Mouse (Mus musculus) stomach, postnatal 0 days (tissue): ENCODE measurements at regions not wholly inside any gene's neighbourhood (a gene's known extent, or its start where the extent isn't known, plus 50 kb on each side); places are given as distances from the start of the nearest gene placed in this dataset.

Source experiments
- ATAC-seq: fragments of 200-750 bp; cut with Nextera tagmentation; 2 replicates; pipeline ENCODE4 v1.8.0; 2017; ENCODE audit not compliant: low FRiP score, low TSS enrichment
- DNase-seq: peaks from one replicate; pipeline ENCODE4 v3.0.0-alpha.2; 2016; ENCODE audit warnings: low spot score
- H3K27ac ChIP-seq: fragments of 300-500 bp; sonication (generic); replicated peaks from 2 replicates; pipeline ENCODE4 v1.5.1; 2014; ENCODE audit warnings: mild to moderate bottlenecking, control low read depth
- H3K27me3 ChIP-seq: fragments of 300-500 bp; sonication (generic); 2 replicates; pipeline ENCODE4 v1.6.1; 2014; ENCODE audit warnings: low read length; ENCODE audit not compliant: control insufficient read depth, insufficient read depth
- H3K36me3 ChIP-seq: fragments of 300-500 bp; sonication (generic); 2 replicates; pipeline ENCODE4 v1.6.1; 2014; ENCODE audit warnings: low read length, mixed read lengths; ENCODE audit not compliant: control insufficient read depth, insufficient read depth
- H3K4me1 ChIP-seq: fragments of 300-500 bp; sonication (generic); replicated peaks from 2 replicates; pipeline ENCODE4 v1.6.1; 2014; ENCODE audit warnings: antibody characterized with exemption; ENCODE audit not compliant: control insufficient read depth, insufficient read depth
- H3K4me2 ChIP-seq: fragments of 300-500 bp; sonication (generic); replicated peaks from 2 replicates; pipeline ENCODE4 v1.6.1; 2014; ENCODE audit warnings: low read depth, mild to moderate bottlenecking, control low read depth, moderate library complexity
- H3K4me3 ChIP-seq: fragments of 300-500 bp; sonication (generic); 2 replicates; pipeline ENCODE4 v1.5.1; 2014; ENCODE audit warnings: low read depth, low read length, control low read depth
- H3K9ac ChIP-seq: fragments of 300-500 bp; sonication (generic); 2 replicates; pipeline ENCODE4 v1.6.1; 2014; ENCODE audit warnings: mild to moderate bottlenecking, low read length, control low read depth, mixed read lengths
- H3K9me3 ChIP-seq: fragments of 300-500 bp; sonication (generic); 2 replicates; pipeline ENCODE4 v1.6.1; 2016; ENCODE audit warnings: low read length; ENCODE audit not compliant: control insufficient read depth
- CTCF ChIP-seq: IDR thresholded peaks from 2 replicates; pipeline ENCODE4 v1.5.1; 2016; ENCODE audit warnings: antibody characterized with exemption, low read depth, mild to moderate bottlenecking, moderate library complexity
- EP300 ChIP-seq: optimal IDR thresholded peaks from 2 replicates; pipeline ENCODE3; 2016; ENCODE audit warnings: antibody characterized with exemption
- WGBS: fragments of 180-500 bp; shearing (Covaris S2); extraction: QIAGEN DNeasy Blood & Tissue Kit; methylation state at CpG from one replicate; pipeline ENCODE4 v1.1.7; 2014; 5-methylcytosine and 5-hydroxymethylcytosine counted together

GRCm38 (mm10) chr13:110911866-110912265 lies 342.9 kb upstream of the Actbl2 start:
- Histone ChIP-seq H3K36me3 (no peaks in the 10 kb centered on the region), H3K9ac (no peak overlapping the region), H3K27me3 (no peaks in the 10 kb centered on the region), H3K9me3 (no peaks in the 10 kb centered on the region), H3K4me2 (no peak overlapping the region), H3K4me3 (no peak overlapping the region), H3K27ac (no peak overlapping the region), H3K4me1 (no peaks in the 10 kb centered on the region)
- TF ChIP-seq CTCF (no peak), EP300 (no peak)
- no peak for ATAC-seq
- DNase-seq = no peak
- WGBS = 65% methylated on average over 7 of the region's 7 CpGs

- Histone ChIP-seq H3K27ac (no peak overlapping the region), H3K36me3 (no peaks in the 10 kb centered on the region), H3K9me3 (no peaks in the 10 kb centered on the region), H3K4me1 (no peaks in the 10 kb centered on the region), H3K4me2 (no peak overlapping the region), H3K9ac (no peak overlapping the region), H3K27me3 (no peaks in the 10 kb centered on the region), H3K4me3 (no peak overlapping the region)
- TF ChIP-seq EP300 = no peak
- TF ChIP-seq CTCF = no peak
- 80% methylated on average over 4 of the region's 4 CpGs for WGBS
- ATAC-seq = no peak
- no peak for DNase-seq
Measured at GRCm38 (mm10) chr13:110913177-110913576, 341.6 kb upstream of the Actbl2 start.

GRCm38 (mm10) chr13:110913687-110914086 lies 341.1 kb upstream of the Actbl2 start:
- H3K4me2 ChIP-seq = no peak overlapping the region
- TF ChIP-seq EP300 (no peak), CTCF (no peak)
- H3K27ac ChIP-seq = no peak overlapping the region
- ATAC-seq (no peak), DNase-seq (no peak)
- no peaks in the 10 kb centered on the region for H3K27me3 ChIP-seq
- 63% methylated on average over 5 of the region's 5 CpGs for WGBS
- no peaks in the 10 kb centered on the region for H3K36me3 ChIP-seq
- H3K4me1 ChIP-seq = no peaks in the 10 kb centered on the region
- H3K4me3 ChIP-seq = no peak overlapping the region
- H3K9ac ChIP-seq = no peak overlapping the region
- H3K9me3 ChIP-seq = no peaks in the 10 kb centered on the region

GRCm38 (mm10) chr13:110915161-110915560 lies 339.7 kb upstream of the Actbl2 start:
- ATAC-seq (no peak), DNase-seq (no peak)
- no peaks in the 10 kb centered on the region for H3K4me1 ChIP-seq
- no peak for TF ChIP-seq CTCF
- TF ChIP-seq EP300 = no peak
- no peak overlapping the region for H3K4me3 ChIP-seq
- no peak overlapping the region for H3K4me2 ChIP-seq
- H3K9ac ChIP-seq = no peak overlapping the region
- H3K27me3 ChIP-seq = no peaks in the 10 kb centered on the region
- H3K27ac ChIP-seq = no peak overlapping the region
- 89% methylated on average over 1 of the region's 1 CpGs for WGBS
- H3K36me3 ChIP-seq = no peaks in the 10 kb centered on the region
- H3K9me3 ChIP-seq = no peaks in the 10 kb centered on the region

GRCm38 (mm10) chr13:110923936-110924335 lies 330.9 kb upstream of the Actbl2 start:
- H3K4me2 ChIP-seq = no peak overlapping the region
- H3K27ac ChIP-seq = no peak overlapping the region
- WGBS = 90% methylated on average over 5 of the region's 5 CpGs
- DNase-seq = no peak
- H3K4me3 ChIP-seq = no peak overlapping the region
- no peaks in the 10 kb centered on the region for H3K4me1 ChIP-seq
- H3K36me3 ChIP-seq = no peaks in the 10 kb centered on the region
- no peak for ATAC-seq
- H3K27me3 ChIP-seq = no peaks in the 10 kb centered on the region
- TF ChIP-seq CTCF = no peak
- no peak for TF ChIP-seq EP300
- H3K9me3 ChIP-seq = no peaks in the 10 kb centered on the region
- no peak overlapping the region for H3K9ac ChIP-seq

GRCm38 (mm10) chr13:110924897-110925296 lies 329.9 kb upstream of the Actbl2 start:
- H3K4me2 ChIP-seq = no peak overlapping the region
- TF ChIP-seq CTCF = no peak
- TF ChIP-seq EP300 = no peak
- H3K4me1 ChIP-seq = no peaks in the 10 kb centered on the region
- no peak overlapping the region for H3K9ac ChIP-seq
- no peaks in the 10 kb centered on the region for H3K9me3 ChIP-seq
- H3K27me3 ChIP-seq = no peaks in the 10 kb centered on the region
- H3K4me3 ChIP-seq = no peak overlapping the region
- H3K27ac ChIP-seq = no peak overlapping the region
- no peak for DNase-seq
- 84% methylated on average over 3 of the region's 3 CpGs for WGBS
- ATAC-seq = no peak
- H3K36me3 ChIP-seq = no peaks in the 10 kb centered on the region
